Mouse (Mus musculus) brain, embryonic 18.5 days (tissue): ENCODE measurements around the gene Gja5.
"Not testable (repeated sequence)": the region's sequence is repeated elsewhere in the genome, so short reads cannot be mapped to it uniquely, and the experiment has no call there.

Experiments used
- DNase-seq: peaks from one replicate; pipeline ENCODE4 v3.0.0-alpha.2; 2012; ENCODE audit warnings: low read depth, low spot score

Gja5 gene

DNA sequence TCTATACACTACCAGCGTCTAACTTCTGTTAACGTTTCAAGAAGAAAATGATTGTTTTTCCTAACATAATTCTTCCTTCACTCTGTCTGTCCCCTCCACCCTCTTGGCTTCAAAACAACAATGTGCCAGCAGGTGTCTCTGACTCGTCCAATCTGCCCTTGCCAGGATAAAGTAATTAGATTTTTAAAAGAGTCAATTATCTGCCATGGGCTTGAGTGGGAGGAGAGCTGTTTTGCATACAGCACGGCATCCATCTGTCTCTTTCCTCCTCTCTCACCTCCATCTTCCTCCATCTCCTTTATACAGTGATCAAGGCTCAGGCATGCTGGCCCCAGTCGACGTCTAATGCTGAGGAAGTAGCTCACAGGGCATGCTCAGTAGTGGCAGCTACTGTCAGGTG is 132.6 kb downstream of the Gja5 start:
- DNase-seq, result no peak

DNA sequence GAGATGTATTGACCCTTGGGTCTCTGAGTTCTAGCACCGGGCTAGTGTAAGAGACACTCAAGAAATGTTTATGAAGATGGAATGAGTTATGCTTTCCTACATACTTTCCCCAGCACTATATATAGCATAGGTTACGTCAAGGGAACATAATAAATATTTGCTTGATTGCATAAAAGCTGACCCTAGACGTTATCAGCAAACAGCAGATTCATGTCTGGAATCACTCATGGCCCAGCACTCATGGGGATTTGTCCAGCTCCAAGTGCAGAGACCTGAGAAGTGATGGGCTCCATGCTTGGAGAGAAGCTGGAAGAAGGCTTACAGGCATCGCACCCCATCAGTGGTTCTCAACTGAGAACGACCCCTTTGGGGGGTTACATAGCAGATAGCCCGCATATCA is 135.2 kb downstream of the Gja5 start:
- no peak for DNase-seq

GRCm38 (mm10) chr3:97044188-97044587 is 139.7 kb downstream of the Gja5 start:
- DNase-seq, result no peak

DNA sequence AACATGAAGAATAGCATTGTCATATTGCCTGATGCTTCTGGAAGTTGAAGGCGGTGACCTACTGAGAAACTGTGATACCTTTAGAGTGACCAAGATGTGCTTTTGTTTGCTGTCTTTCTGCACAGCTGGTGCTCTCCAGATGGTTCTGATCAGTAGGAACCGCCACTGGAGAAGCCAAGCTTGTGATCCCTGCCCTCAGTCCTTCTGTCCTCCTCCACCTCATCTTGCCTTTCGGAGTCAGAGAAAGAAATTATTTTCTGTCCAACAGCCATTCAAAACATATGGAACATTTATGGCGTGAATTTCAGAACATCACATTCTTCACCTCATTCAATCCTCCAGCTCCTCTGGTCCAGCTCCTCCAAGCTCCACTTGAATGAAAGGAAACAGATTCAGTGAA is 143.3 kb downstream of the Gja5 start:
- no peak for DNase-seq

- DNase-seq, result no peak
Measured at GRCm38 (mm10) chr3:97048360-97048759, 143.9 kb downstream of the Gja5 start.

GRCm38 (mm10) chr3:97051264-97051744 is 146.8 kb downstream of the Gja5 start:
- DNase-seq, result no peak

GRCm38 (mm10) chr3:97052069-97052799 is 147.7 kb downstream of the Gja5 start:
- DNase-seq, result no peak

DNA sequence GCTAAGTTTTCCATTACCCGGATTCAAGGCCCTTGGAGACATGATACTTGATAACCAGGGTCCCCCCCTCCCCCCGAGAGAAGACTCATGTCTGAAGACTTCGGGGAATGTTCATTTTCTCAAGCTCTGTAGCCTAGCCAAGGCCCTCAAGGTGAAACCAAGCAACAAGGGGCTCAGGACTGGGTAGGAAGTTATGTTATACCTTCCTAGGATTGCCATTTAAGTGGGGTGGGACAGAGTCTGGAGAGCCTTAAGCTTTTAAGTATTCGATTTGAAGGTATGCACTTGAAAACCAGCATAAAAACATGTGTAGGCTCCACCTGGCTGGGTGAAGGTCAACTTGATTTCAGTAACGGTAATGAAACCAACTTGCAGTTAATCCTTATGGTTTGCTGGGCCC is 154.2 kb downstream of the Gja5 start:
- DNase-seq, result no peak

DNA sequence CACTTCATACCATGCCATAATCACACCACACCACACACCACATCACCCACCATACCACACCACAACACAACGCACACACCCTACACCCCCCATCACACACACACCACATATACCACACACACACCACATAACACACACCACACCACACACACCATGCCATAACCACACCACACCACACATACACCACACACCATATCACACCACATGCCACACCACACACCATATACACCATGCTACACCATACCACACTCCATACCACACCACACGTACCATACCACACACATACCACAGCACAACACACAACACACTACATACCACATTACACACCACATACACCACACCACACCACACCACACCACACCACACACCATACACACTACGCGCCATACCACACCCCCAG is 155.6 kb downstream of the Gja5 start:
- DNase-seq, result no peak

GRCm38 (mm10) chr3:97062814-97063213 is 158.3 kb downstream of the Gja5 start:
- DNase-seq, result no peak

DNA sequence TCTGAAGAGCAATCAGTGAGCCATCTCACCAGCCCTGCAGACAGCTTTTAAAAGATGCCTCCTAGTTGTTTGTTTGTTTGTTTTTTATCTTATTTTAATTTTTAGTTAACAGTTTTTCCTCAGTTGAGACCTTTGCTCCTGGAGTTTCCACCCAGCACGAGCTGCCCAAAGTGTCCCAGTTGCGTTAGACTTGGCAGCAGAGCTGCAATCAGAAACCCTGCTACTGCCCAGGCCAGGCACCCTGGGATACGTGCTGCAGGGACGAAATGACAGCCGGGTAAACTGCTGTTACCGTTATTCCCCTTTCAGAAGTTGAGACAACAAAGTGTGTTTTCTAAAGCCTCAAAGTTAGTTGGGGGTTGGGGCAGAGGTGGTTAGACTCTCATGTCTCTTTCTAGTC is 159.6 kb downstream of the Gja5 start:
- no peak for DNase-seq

DNA sequence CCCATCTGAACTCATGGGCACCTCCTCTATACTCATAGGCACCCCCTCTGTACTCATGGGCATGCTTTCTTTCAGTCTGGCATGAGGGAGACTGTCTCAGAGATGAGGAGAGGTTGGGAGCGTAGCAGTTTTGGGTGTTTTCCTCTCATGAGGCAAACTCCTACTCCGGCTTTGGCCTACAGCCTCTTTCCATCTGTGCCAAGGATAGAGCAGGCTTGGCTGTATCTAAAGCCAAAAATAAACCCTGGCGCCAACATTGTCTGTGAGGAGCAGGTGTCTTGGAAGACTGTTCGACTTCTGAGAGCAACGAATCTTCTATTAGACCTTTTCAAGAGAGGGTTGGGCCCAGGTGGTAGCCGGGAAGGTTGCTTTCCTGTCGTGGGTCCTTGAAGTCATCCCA is 165.1 kb downstream of the Gja5 start:
- DNase-seq, result not testable (repeated sequence)

- DNase-seq, result not testable (repeated sequence)
Measured at GRCm38 (mm10) chr3:97071916-97072315, 167.4 kb downstream of the Gja5 start.

DNA sequence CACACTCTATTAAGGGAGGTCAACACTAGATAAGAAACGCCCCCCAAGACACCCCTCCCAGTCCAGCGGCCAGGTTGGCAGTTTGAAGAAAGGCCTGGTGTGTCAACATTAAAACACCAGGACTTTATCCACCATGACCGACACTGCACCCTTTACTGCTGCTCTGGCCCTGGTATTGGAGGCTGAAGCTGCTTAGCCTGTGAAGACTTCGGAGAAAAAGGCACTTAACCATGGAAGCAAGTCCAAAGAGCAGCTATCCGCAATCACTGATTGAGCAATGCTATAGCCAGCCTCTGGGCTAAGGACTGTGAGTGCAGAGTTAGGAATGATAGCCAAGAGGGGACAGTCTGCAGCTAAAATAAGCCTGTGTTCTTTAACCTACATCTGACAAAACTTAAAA is 167.9 kb downstream of the Gja5 start:
- not testable (repeated sequence) for DNase-seq

DNA sequence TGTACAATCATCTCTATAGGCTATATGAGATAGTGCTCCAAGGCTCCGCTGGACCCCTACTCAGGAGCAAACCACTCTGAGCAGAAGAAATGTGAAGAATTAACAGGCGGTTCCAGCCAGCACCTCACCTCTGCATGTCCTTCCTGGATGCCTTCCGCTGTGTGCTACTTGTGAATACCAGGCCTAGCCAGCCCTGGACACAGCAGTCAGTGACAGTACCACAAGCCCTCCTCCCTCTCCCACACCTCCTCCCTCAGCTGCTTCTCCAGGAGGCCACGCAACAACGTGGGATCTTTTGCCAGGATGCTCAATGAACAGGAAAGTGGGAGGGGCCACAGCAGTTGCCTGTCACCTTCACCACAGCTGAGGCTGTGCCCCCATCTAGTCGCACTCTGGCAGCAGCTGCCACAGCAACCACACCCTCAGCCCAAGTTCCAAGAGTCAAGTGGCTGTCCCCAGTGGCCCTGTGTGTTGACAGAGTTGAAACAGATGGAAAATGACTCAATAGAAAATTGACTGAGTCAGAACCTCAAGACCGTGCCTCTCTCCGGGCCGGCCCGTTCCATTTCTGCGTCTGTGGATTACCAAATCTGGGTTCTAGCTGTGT is 171.4 kb downstream of the Gja5 start:
- DNase-seq, result not testable (repeated sequence)

GRCm38 (mm10) chr3:97076412-97076811 is 171.9 kb downstream of the Gja5 start:
- DNase-seq, result no peak

DNA sequence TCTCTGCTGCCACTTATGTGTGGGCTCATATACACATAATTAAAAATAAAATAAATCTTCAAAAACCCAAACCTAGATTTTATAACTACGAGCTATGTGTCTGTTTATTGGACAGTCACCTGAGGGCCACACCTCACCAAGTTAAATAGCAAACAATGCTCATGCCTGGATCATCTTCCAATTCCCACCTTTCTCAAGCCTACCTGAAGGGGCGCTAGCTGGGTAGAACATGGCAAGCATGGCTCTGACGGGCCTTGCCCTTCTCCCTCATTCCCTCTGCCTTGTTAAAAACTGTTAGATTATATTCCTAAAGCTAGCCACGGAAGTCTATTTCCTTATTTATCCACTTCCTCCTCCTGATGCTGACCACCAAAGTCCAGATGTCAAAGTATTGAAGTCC is 173.9 kb downstream of the Gja5 start:
- no peak for DNase-seq

GRCm38 (mm10) chr3:97082156-97082555 is 177.7 kb downstream of the Gja5 start:
- DNase-seq, result no peak

DNA sequence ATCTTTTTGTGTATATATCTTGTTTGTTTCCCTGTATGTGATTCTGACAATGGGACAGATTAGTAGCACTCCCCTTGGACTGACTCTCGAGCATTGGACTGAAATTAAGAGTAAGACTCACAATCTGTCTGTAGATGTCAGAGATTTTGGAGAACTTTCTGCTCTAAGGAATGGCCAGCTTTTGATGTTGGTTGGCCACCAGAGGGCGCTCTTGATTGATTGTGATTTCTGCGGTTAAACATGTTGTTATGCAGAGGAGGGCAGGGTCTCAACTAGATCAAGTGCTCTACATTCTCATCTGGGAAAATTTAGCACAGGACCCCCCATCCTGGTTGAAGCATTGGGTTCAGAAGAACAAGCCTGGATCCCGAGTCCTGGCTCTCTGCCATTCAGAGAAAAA is 182.8 kb downstream of the Gja5 start:
- DNase-seq, result no peak

DNA sequence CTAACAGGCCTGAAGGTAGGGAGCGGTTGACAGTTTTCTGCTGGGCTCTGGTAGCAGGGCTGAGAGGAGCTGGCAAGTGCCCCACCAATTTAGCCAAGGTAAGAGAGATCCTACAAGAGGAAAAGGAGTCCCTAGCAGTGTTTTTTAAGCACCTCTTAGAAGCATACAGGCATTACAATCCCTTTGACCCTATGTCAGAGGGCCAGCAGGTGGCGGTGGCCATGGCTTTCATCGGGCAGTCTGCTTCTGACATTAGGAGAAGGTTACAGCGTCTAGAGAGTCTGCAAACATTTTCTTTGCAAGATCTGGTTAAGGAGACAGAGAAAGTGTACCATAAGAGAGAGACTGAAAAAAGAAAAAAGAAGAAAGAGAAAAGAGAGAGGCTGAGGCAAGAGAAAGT is 183.8 kb downstream of the Gja5 start:
- not testable (repeated sequence) for DNase-seq

GRCm38 (mm10) chr3:97091971-97092370 is 187.5 kb downstream of the Gja5 start:
- not testable (repeated sequence) for DNase-seq

DNA sequence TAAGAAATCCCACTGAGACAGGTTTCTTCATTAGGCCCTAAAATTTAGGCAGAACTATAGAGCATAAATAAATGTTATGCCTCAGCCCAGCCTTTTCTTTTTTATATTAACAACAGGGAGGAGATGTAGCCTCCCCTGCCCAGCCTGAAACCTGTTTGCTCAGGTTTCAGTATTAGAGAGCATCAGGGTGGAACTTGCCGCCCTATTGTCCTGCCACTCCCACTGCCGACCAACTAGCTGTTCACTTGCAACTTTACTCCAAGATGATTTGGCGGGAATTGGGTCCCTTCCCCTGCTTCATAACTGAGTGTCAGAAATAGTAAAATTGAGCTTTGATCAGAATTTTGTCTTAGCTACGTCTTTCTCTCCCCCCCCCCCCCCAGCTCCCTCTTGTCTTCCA is 192.2 kb downstream of the Gja5 start:
- DNase-seq, result not testable (repeated sequence)
